Comparison of ENCODE assay signal across 8 mouse cellular contexts in genomic region chr11:79647071-79647501, GRCm38 (mm10). TPM values are rescaled to one million over a fixed set of nuclear protein-coding genes. Genes with fewer than 3 reads are reported as not detected.
A peak's percentile ranks its signal among the peaks of the same experiment; 100 is the strongest.
DNase-seq lines count a peak whose midpoint lies in the region; ATAC-seq and TF ChIP-seq lines count a peak whose summit lies in the region.

No protein-coding gene starts in this region.

- peaks cover 67% of the 10 kb centered on the region for H3K4me1 ChIP-seq in embryonic facial prominence, embryonic 12.5 days
- H3K4me1 ChIP-seq in limb, embryonic 14.5 days (ENCODE audit: control insufficient read depth, insufficient read depth, low read length) = peaks cover 72% of the 10 kb centered on the region

- H3K36me3 ChIP-seq in embryonic facial prominence, embryonic 12.5 days = no peaks in the 10 kb centered on the region
- H3K36me3 ChIP-seq in limb, embryonic 14.5 days (ENCODE audit: control insufficient read depth, insufficient read depth, low read length) = no peaks in the 10 kb centered on the region

- no peak overlapping the region for H3K27ac ChIP-seq in gastrocnemius, adult 2 months
- 0 out of 2 replicates have a peak overlapping the region, but pooled peaks have one; percentile 30 for H3K27ac ChIP-seq in embryonic facial prominence, embryonic 12.5 days
- H3K27ac ChIP-seq in limb, embryonic 14.5 days (replicated peaks; ENCODE audit: low read depth, low read length) = 0 out of 2 replicates have a peak overlapping the region, but pooled peaks have one; percentile 33

- peak; percentile 53 for DNase-seq in gastrocnemius, adult 2 months
- no peak for DNase-seq in gastrocnemius, adult 8-10 months (ENCODE audit: low spot score in 2 of 2)
- DNase-seq in kidney, adult 9 months = peak; percentile 83
- DNase-seq in limb, embryonic 14.5 days (ENCODE audit: low spot score) = no peak
- no peak for DNase-seq in c-Kit-positive CD71-positive TER-119-positive erythroid progenitor cells, embryonic 14.5 days (ENCODE audit: low spot score)
- no peak for DNase-seq in ovary, postnatal 36 days (ENCODE audit: low spot score)
- no peak for DNase-seq in Muller cell, postnatal 12 days (ENCODE audit: inconsistent ontology term)

- ATAC-seq in embryonic facial prominence, embryonic 12.5 days (ENCODE audit: insufficient number of reproducible peaks, insufficient read depth, low FRiP score, low TSS enrichment) = no peak
- ATAC-seq in limb, embryonic 14.5 days (ENCODE audit: low FRiP score, low read depth) = no peak

- no peak for TF ChIP-seq POLR2A in limb, embryonic 14.5 days (IDR thresholded peaks at IDR 0.05; ENCODE audit: borderline replicate concordance, extremely low read depth, insufficient read depth, insufficient read length)

- no peak overlapping the region for H3K4me2 ChIP-seq in embryonic facial prominence, embryonic 12.5 days (replicated peaks)
- H3K4me2 ChIP-seq in limb, embryonic 14.5 days (replicated peaks; ENCODE audit: low read depth, low read length, severe bottlenecking) = no peak overlapping the region

- WGBS in embryonic facial prominence, embryonic 12.5 days = 49% methylated on average over 8 of the region's 8 CpGs
- WGBS in limb, embryonic 14.5 days = 55% methylated on average over 8 of the region's 8 CpGs

- no peak overlapping the region for H3K4me3 ChIP-seq in gastrocnemius, adult 2 months
- no peak overlapping the region for H3K4me3 ChIP-seq in embryonic facial prominence, embryonic 12.5 days
- no peak overlapping the region for H3K4me3 ChIP-seq in limb, embryonic 14.5 days (replicated peaks; ENCODE audit: low read length)

- TF ChIP-seq CTCF in gastrocnemius, adult 2 months (IDR thresholded peaks at IDR 0.05) = no peak

- H3K9ac ChIP-seq in embryonic facial prominence, embryonic 12.5 days = no peak overlapping the region
- no peak overlapping the region for H3K9ac ChIP-seq in limb, embryonic 14.5 days (ENCODE audit: low read depth, low read length, severe bottlenecking)

- H3K9me3 ChIP-seq in embryonic facial prominence, embryonic 12.5 days = no peaks in the 10 kb centered on the region
- no peaks in the 10 kb centered on the region for H3K9me3 ChIP-seq in limb, embryonic 14.5 days (ENCODE audit: control insufficient read depth, low read length)

- intact Hi-C loops in gastrocnemius, adult 2 months (cut with DNase I) = no loop called here

- H3K27me3 ChIP-seq in embryonic facial prominence, embryonic 12.5 days = no peaks in the 10 kb centered on the region
- H3K27me3 ChIP-seq in limb, embryonic 14.5 days (ENCODE audit: control insufficient read depth, insufficient read depth, low read length) = no peaks in the 10 kb centered on the region

RNA-seq across cellular contexts. Expression of gene Rab11fip4, which starts 56.1 kb away (rescaled TPM):
- under 1 TPM; 0.20 to 0.67 TPM for total RNA-seq in gastrocnemius, adult 2 months (2021)
- under 1 TPM; 0.10 to 0.81 (median 0.28) TPM for total RNA-seq in gastrocnemius, adult 8-10 months (2022)
- 12.1 and 14.9 TPM in 2 replicates for polyA plus RNA-seq in embryonic facial prominence, embryonic 12.5 days (2016; fragmentation: Nextera tagmentation; extraction: Ambion mirVana)
- 16.4 and 23.3 TPM in 2 replicates for polyA plus RNA-seq in limb, embryonic 14.5 days (2012; rRNA removed)
- polyA plus RNA-seq in limb, embryonic 14.5 days (2014; fragmentation: Nextera tagmentation; extraction: Ambion mirVana) = 7.4 and 8.4 TPM in 2 replicates

Comparison
In these comparisons a context has a peak if more than half of its experiments do, and no peak if none do; other contexts are left out.
1. DNase-seq: peak in gastrocnemius, adult 2 months (single experiment) and kidney, adult 9 months (single experiment); none in gastrocnemius, adult 8-10 months (0 of 2), limb, embryonic 14.5 days (single experiment), c-Kit-positive CD71-positive TER-119-positive erythroid progenitor cells, embryonic 14.5 days (single experiment), ovary, postnatal 36 days (single experiment) and Muller cell, postnatal 12 days (single experiment).